Mouse (Mus musculus) testis, adult 2 months (tissue): ENCODE results near the gene Mrpl48. TPM values are rescaled to one million over a fixed set of nuclear protein-coding genes. Genes with fewer than 3 reads are reported as not detected.
"Not testable (repeated sequence)": the region's sequence is repeated elsewhere in the genome, so short reads cannot be mapped to it uniquely, and the experiment has no call there.

Source experiments
- H3K27ac ChIP-seq: fragments of 200-500 bp; 2 replicates; pipeline ENCODE4 v1.5.1; 2012; ENCODE audit warnings: low read depth, low read length; ENCODE audit not compliant: control insufficient read depth, insufficient read depth
- H3K27me3 ChIP-seq: fragments of 200-500 bp; 2 replicates; pipeline ENCODE4 v1.6.1; 2012; ENCODE audit warnings: mild to moderate bottlenecking, low read length, moderate library complexity; ENCODE audit not compliant: control insufficient read depth, insufficient read depth
- H3K36me3 ChIP-seq: fragments of 200-500 bp; 2 replicates; pipeline ENCODE4 v1.6.1; 2012; ENCODE audit warnings: mild to moderate bottlenecking, low read length; ENCODE audit not compliant: control insufficient read depth, insufficient read depth
- H3K4me1 ChIP-seq: fragments of 200-500 bp; 2 replicates; pipeline ENCODE4 v1.6.1; 2012; ENCODE audit warnings: low read length; ENCODE audit not compliant: control insufficient read depth, insufficient read depth
- H3K4me3 ChIP-seq: fragments of 200-500 bp; 2 replicates; pipeline ENCODE4 v1.5.1; 2012; ENCODE audit warnings: low read depth, mild to moderate bottlenecking, low read length, moderate library complexity, mixed read lengths; ENCODE audit not compliant: control insufficient read depth
- CTCF ChIP-seq: fragments of 200-500 bp; IDR thresholded peaks from 2 replicates; pipeline ENCODE4 v1.5.1; 2012; ENCODE audit warnings: low read depth, mild to moderate bottlenecking, inconsistent platforms, low read length, moderate library complexity; ENCODE audit not compliant: control insufficient read depth, insufficient read depth, insufficient replicate concordance
- POLR2A ChIP-seq: fragments of 200-500 bp; IDR thresholded peaks from 2 replicates; pipeline ENCODE4 v1.6.1; 2012; ENCODE audit warnings: low read depth, mild to moderate bottlenecking, inconsistent platforms, low read length, moderate library complexity; ENCODE audit not compliant: control insufficient read depth
- polyA plus RNA-seq: library from polyadenylated mRNA; depleted of rRNA; stranded (reverse); fragments of >200 nt; gene quantifications from 2 replicates; pipeline ENCODE4 v1.2.3, GENCODE M21; 2012

The Mrpl48 gene
- polyA plus RNA-seq, 1 experiment = 19.2 TPM

- TF ChIP-seq POLR2A (no peak), CTCF (no peak)
- H3K4me3 ChIP-seq = no peak overlapping the region
- no peaks in the 10 kb centered on the region for H3K27me3 ChIP-seq
- H3K36me3 ChIP-seq = no peaks in the 10 kb centered on the region
- H3K4me1 ChIP-seq = no peaks in the 10 kb centered on the region
- no peak overlapping the region for H3K27ac ChIP-seq
Observed at GRCm38 (mm10) chr7:100569907-100570306, 38.2 kb downstream of the Mrpl48 start.

GRCm38 (mm10) chr7:100567238-100567637 lies 40.9 kb downstream of the Mrpl48 start:
- H3K4me3 ChIP-seq, H3K4me1 ChIP-seq, H3K36me3 ChIP-seq, H3K27ac ChIP-seq, H3K27me3 ChIP-seq: not testable (repeated sequence)

- H3K27ac ChIP-seq = no peak overlapping the region
- no peak overlapping the region for H3K4me3 ChIP-seq
- TF ChIP-seq CTCF (no peak), POLR2A (no peak)
- H3K4me1 ChIP-seq = no peaks in the 10 kb centered on the region
- no peaks in the 10 kb centered on the region for H3K27me3 ChIP-seq
- no peaks in the 10 kb centered on the region for H3K36me3 ChIP-seq
Observed at GRCm38 (mm10) chr7:100561861-100562587, 46.1 kb downstream of the Mrpl48 start.

- H3K36me3 ChIP-seq = no peaks in the 10 kb centered on the region
- TF ChIP-seq CTCF = no peak
- TF ChIP-seq POLR2A = no peak
Observed at GRCm38 (mm10) chr7:100559331-100559730, 48.8 kb downstream of the Mrpl48 start.

GRCm38 (mm10) chr7:100557241-100557640 lies 50.9 kb downstream of the Mrpl48 start:
- Histone ChIP-seq H3K4me3 (no peak overlapping the region), H3K36me3 (no peaks in the 10 kb centered on the region), H3K27ac (no peak overlapping the region), H3K27me3 (no peaks in the 10 kb centered on the region), H3K4me1 (no peaks in the 10 kb centered on the region)
- no peak for TF ChIP-seq CTCF
- TF ChIP-seq POLR2A = no peak

More at GRCm38 (mm10) chr7:100559331-100559730, 48.8 kb downstream of the Mrpl48 start:
- no peaks in the 10 kb centered on the region for H3K4me1 ChIP-seq
- H3K4me3 ChIP-seq = no peak overlapping the region
- no peak overlapping the region for H3K27ac ChIP-seq
- no peaks in the 10 kb centered on the region for H3K27me3 ChIP-seq

- Histone ChIP-seq H3K27me3 (no peaks in the 10 kb centered on the region), H3K4me3 (no peak overlapping the region), H3K27ac (no peak overlapping the region; the same call in 1 of the 2 replicates), H3K4me1 (no peaks in the 10 kb centered on the region), H3K36me3 (no peaks in the 10 kb centered on the region)
- no peak for TF ChIP-seq CTCF
- no peak for TF ChIP-seq POLR2A
Observed at GRCm38 (mm10) chr7:100555431-100555951, 52.6 kb downstream of the Mrpl48 start.

- no peak overlapping the region for H3K27ac ChIP-seq
- H3K36me3 ChIP-seq = no peaks in the 10 kb centered on the region
- no peaks in the 10 kb centered on the region for H3K4me1 ChIP-seq
- H3K4me3 ChIP-seq = no peak overlapping the region
- no peaks in the 10 kb centered on the region for H3K27me3 ChIP-seq
- TF ChIP-seq POLR2A (no peak), CTCF (no peak)
Observed at GRCm38 (mm10) chr7:100554939-100555338, 53.2 kb downstream of the Mrpl48 start.
